Comparison of ENCODE assay signal across 21 mouse cellular contexts in genomic region chr5:134249245-134249649, GRCm38 (mm10). TPM values are rescaled to one million over a fixed set of nuclear protein-coding genes. Genes with fewer than 3 reads are reported as not detected.
A peak's percentile ranks its signal among the peaks of the same experiment; 100 is the strongest.
DNase-seq lines count a peak whose midpoint lies in the region; ATAC-seq and TF ChIP-seq lines count a peak whose summit lies in the region.
"Had no signal": no experiment of that assay in that cellular context is flagged by ENCODE, and none has a peak within 500 bp of the region (broad histone marks: within the 10 kb centered on the region; RNA-seq: fewer than 3 reads in every experiment).

No protein-coding gene starts in this region.

- no peak overlapping the region for H3K9ac ChIP-seq in intestine, postnatal 0 days (ENCODE audit: low read depth, low read length)
- H3K9ac ChIP-seq in intestine, embryonic 16.5 days (ENCODE audit: low read depth, low read length): no peak overlapping the region
- H3K9ac ChIP-seq: forebrain, embryonic 12.5 days; neural tube, embryonic 13.5 days had no signal

- no peak for TF ChIP-seq CTCF in intestine, postnatal 0 days (IDR thresholded peaks at IDR 0.05; ENCODE audit: low read depth)
- no peak for TF ChIP-seq CTCF in olfactory bulb, adult 2 months (IDR thresholded peaks at IDR 0.05; ENCODE audit: insufficient read depth, low read depth, low read length)

- ATAC-seq in intestine, postnatal 0 days: no peak
- ATAC-seq in intestine, embryonic 16.5 days: no peak
- ATAC-seq: inflammation-experienced regulatory T-cells, adult 6 months had no signal

- H3K36me3 ChIP-seq in intestine, postnatal 0 days (ENCODE audit: control insufficient read depth, insufficient read depth): peaks cover 97% of the 10 kb centered on the region
- H3K36me3 ChIP-seq in intestine, embryonic 16.5 days (ENCODE audit: control insufficient read depth, insufficient read depth, low read length): peaks cover 59% of the 10 kb centered on the region

- peak; percentile 67 for DNase-seq in right cerebral cortex, adult 18-20 months
- DNase-seq in right cerebral cortex, postnatal 10 days (ENCODE audit: low spot score in 2 of 2): no peak
- DNase-seq in left cerebral cortex, postnatal 25 days (ENCODE audit: low spot score in 2 of 2): peak; percentile 37 to 81
- DNase-seq in cerebellum, postnatal 14 days: no peak
- DNase-seq in adrenal gland, postnatal 10 days: no peak
- DNase-seq: adrenal gland, postnatal 14 days; cerebellum, adult 11-12 months; cerebellum, postnatal 25 days; gastrocnemius, postnatal 25 days; kidney, adult 9 months; kidney, postnatal 36 days; lung, adult 18-20 months; lung, postnatal 14 days; thymus, postnatal 36 days had no signal

- intact Hi-C loops in left cerebral cortex, postnatal 25 days (cut with DNase I): no loop called here

- H3K4me1 ChIP-seq in intestine, postnatal 0 days (replicated peaks; ENCODE audit: control insufficient read depth, insufficient read depth, low read length): no peaks in the 10 kb centered on the region
- H3K4me1 ChIP-seq in intestine, embryonic 16.5 days (ENCODE audit: control insufficient read depth, insufficient read depth, low read length): no peaks in the 10 kb centered on the region
- H3K4me1 ChIP-seq in olfactory bulb, adult 2 months (ENCODE audit: control insufficient read depth, insufficient read depth, low read length): peaks cover 28% of the 10 kb centered on the region
- H3K4me1 ChIP-seq: forebrain, embryonic 12.5 days; neural tube, embryonic 13.5 days had no signal

- 91% methylated on average over 8 of the region's 8 CpGs for WGBS in intestine, postnatal 0 days
- 85% methylated on average over 8 of the region's 8 CpGs for WGBS in intestine, embryonic 16.5 days
- 36% methylated on average over 8 of the region's 8 CpGs for WGBS in olfactory bulb, adult 2 months

- no peak overlapping the region for H3K4me2 ChIP-seq in intestine, postnatal 0 days (replicated peaks; ENCODE audit: low read depth)
- no peak overlapping the region for H3K4me2 ChIP-seq in intestine, embryonic 16.5 days (ENCODE audit: low read depth, low read length)
- H3K4me2 ChIP-seq: forebrain, embryonic 12.5 days; liver, embryonic 11.5 days; neural tube, embryonic 13.5 days had no signal

- peak overlapping the region; percentile 31; the same call in 1 of the 2 replicates for H3K27ac ChIP-seq in intestine, postnatal 0 days (ENCODE audit: low read depth, low read length)
- H3K27ac ChIP-seq in intestine, embryonic 16.5 days (ENCODE audit: low read length): no peak overlapping the region
- H3K27ac ChIP-seq in olfactory bulb, adult 2 months (ENCODE audit: insufficient read depth, low read depth, low read length): peak overlapping the region; percentile 37
- H3K27ac ChIP-seq: forebrain, embryonic 12.5 days; neural tube, embryonic 13.5 days had no signal

- no peaks in the 10 kb centered on the region for H3K27me3 ChIP-seq in intestine, postnatal 0 days (replicated peaks; ENCODE audit: control insufficient read depth, insufficient read depth, low read length)
- H3K27me3 ChIP-seq in intestine, embryonic 16.5 days (replicated peaks; ENCODE audit: control insufficient read depth, insufficient read depth, low read length): no peaks in the 10 kb centered on the region
- H3K27me3 ChIP-seq: forebrain, embryonic 12.5 days; neural tube, embryonic 13.5 days had no signal

- no peak overlapping the region for H3K4me3 ChIP-seq in intestine, postnatal 0 days (ENCODE audit: low read depth, low read length)
- no peak overlapping the region for H3K4me3 ChIP-seq in intestine, embryonic 16.5 days (ENCODE audit: low read length)
- H3K4me3 ChIP-seq in olfactory bulb, adult 2 months (ENCODE audit: insufficient read depth, low read depth, low read length): no peak overlapping the region
- H3K4me3 ChIP-seq: forebrain, embryonic 12.5 days; neural tube, embryonic 13.5 days had no signal

- no peak for TF ChIP-seq POLR2A in olfactory bulb, adult 2 months (IDR thresholded peaks at IDR 0.05; ENCODE audit: insufficient read depth, low read depth, low read length)

- H3K9me3 ChIP-seq in intestine, postnatal 0 days (ENCODE audit: control insufficient read depth): no peaks in the 10 kb centered on the region
- H3K9me3 ChIP-seq in intestine, embryonic 16.5 days (ENCODE audit: control insufficient read depth, low read length): no peaks in the 10 kb centered on the region
- H3K9me3 ChIP-seq: forebrain, embryonic 12.5 days; neural tube, embryonic 13.5 days had no signal

RNA-seq across cellular contexts. Expression of gene Ncf1, which starts 19.8 kb away (rescaled TPM):
- 2.1 TPM in 2 replicates for polyA plus RNA-seq in intestine, postnatal 0 days (2015; fragmentation: Nextera tagmentation; extraction: Ambion mirVana)
- 5.7 and 6.6 TPM in 2 replicates for polyA plus RNA-seq in intestine, embryonic 16.5 days (2015; fragmentation: Nextera tagmentation; extraction: Ambion mirVana)
- total RNA-seq in left cerebral cortex, postnatal 25 days (2021): 1 to 10 TPM; 5.1 to 7.3 TPM
- not detected in 2 replicates for polyA plus RNA-seq in olfactory bulb, adult 2 months (2012; ENCODE audit: insufficient read depth, insufficient read length, low replicate concordance, missing spikeins)
- total RNA-seq in adrenal gland, postnatal 10 days (2021): 10 to 100 TPM in 1 of 2 experiments, 1 to 10 TPM in 1; 8.4 to 10.2 TPM

Comparison
In these comparisons a context has a peak if more than half of its experiments do, and no peak if none do; other contexts are left out.
1. DNase-seq: peak in right cerebral cortex, adult 18-20 months (single experiment) and left cerebral cortex, postnatal 25 days (2 of 2); none in right cerebral cortex, postnatal 10 days (0 of 2), cerebellum, postnatal 14 days (0 of 2) and adrenal gland, postnatal 10 days (single experiment).